Mouse (Mus musculus) liver, postnatal 0 days (tissue): Measurements from ENCODE around the gene Gm20388. TPM values are rescaled to one million over a fixed set of nuclear protein-coding genes. Genes with fewer than 3 reads are reported as not detected.

Source experiments
- ATAC-seq: fragments of 200-750 bp; cut with Nextera tagmentation; 2 replicates; pipeline ENCODE4 v1.8.0; 2017; ENCODE audit warnings: mild to moderate bottlenecking, moderate library complexity
- DNase-seq: peaks from one replicate; pipeline ENCODE4 v3.0.0-alpha.2; 2016
- H3K27ac ChIP-seq: fragments of 300-500 bp; sonication (generic); 2 replicates; pipeline ENCODE4 v1.5.1; 2014; ENCODE audit warnings: antibody characterized with exemption, moderate library complexity, mild to moderate bottlenecking, low read depth
- H3K27me3 ChIP-seq: fragments of 300-500 bp; sonication (generic); 2 replicates; pipeline ENCODE4 v1.6.1; 2014; ENCODE audit warnings: low read length, control low read depth, mixed read lengths; ENCODE audit not compliant: insufficient read depth
- H3K36me3 ChIP-seq: fragments of 300-500 bp; sonication (generic); replicated peaks from 2 replicates; pipeline ENCODE4 v1.6.1; 2014; ENCODE audit warnings: mild to moderate bottlenecking, control low read depth, low read length, moderate library complexity, mixed read lengths; ENCODE audit not compliant: insufficient read depth
- H3K4me1 ChIP-seq: fragments of 300-500 bp; sonication (generic); 2 replicates; pipeline ENCODE4 v1.6.1; 2014; ENCODE audit warnings: antibody characterized with exemption, mild to moderate bottlenecking, control low read depth; ENCODE audit not compliant: insufficient read depth
- H3K4me2 ChIP-seq: fragments of 300-500 bp; sonication (generic); 2 replicates; pipeline ENCODE4 v1.6.1; 2014; ENCODE audit warnings: low read depth, mild to moderate bottlenecking, low read length, moderate library complexity, mixed read lengths
- H3K4me3 ChIP-seq: fragments of 300-500 bp; sonication (generic); 2 replicates; pipeline ENCODE4 v1.5.1; 2014; ENCODE audit warnings: low read depth, low read length
- H3K9ac ChIP-seq: fragments of 300-500 bp; sonication (generic); replicated peaks from 2 replicates; pipeline ENCODE4 v1.6.1; 2014; ENCODE audit warnings: mild to moderate bottlenecking, moderate library complexity
- H3K9me3 ChIP-seq: fragments of 300-500 bp; sonication (generic); 2 replicates; pipeline ENCODE4 v1.6.1; 2016; ENCODE audit warnings: mild to moderate bottlenecking, control low read depth, low read length, mixed read lengths
- CTCF ChIP-seq: sonication (generic); IDR thresholded peaks from 2 replicates; pipeline ENCODE4 v1.5.1; 2016; ENCODE audit warnings: antibody characterized with exemption, low read depth
- EP300 ChIP-seq: IDR thresholded peaks from 2 replicates; pipeline ENCODE4 v1.6.1; 2016; ENCODE audit warnings: antibody characterized with exemption, low read depth, mild to moderate bottlenecking
- WGBS: fragments of 180-500 bp; shearing (Covaris S2); extraction: QIAGEN DNeasy Blood & Tissue Kit; methylation state at CpG from one replicate; pipeline ENCODE4 v1.1.7; 2014; ENCODE audit not compliant: insufficient replicate concordance; 5-methylcytosine and 5-hydroxymethylcytosine counted together
- polyA plus RNA-seq: library from polyadenylated mRNA; unstranded; fragments of >200 nt; fragmentation: Nextera tagmentation; extraction: Ambion mirVana; gene quantifications from 2 replicates; pipeline ENCODE4 v1.2.1, GENCODE M21; 2015

Gene Gm20388
- polyA plus RNA-seq, 1 experiment from 2014 or later, result not detected

DNA sequence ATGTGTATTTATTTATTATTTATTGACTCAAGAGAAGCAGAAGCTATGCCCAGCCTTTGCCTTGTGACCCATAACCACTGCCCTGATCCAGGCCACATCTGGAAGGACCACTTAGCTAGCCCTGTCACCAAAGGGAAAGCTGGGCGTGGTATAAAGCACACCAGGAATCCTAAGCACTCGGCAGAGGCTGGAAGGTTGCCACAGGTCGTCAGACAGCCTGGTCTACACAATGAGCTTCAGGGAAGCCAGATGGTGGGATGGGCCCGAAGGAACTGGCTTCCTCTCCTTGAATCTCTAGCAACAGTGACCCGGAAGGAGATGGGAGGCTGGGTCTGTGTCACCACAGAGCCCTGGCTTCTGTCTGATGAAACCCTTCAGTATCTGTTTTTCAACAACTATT, 2513.0 kb downstream of the Gm20388 start:
- Histone ChIP-seq H3K4me3 (no peak overlapping the region), H3K4me2 (no peak overlapping the region), H3K36me3 (peaks cover 22% of the 10 kb centered on the region), H3K27ac (no peak overlapping the region), H3K9me3 (no peaks in the 10 kb centered on the region), H3K27me3 (no peaks in the 10 kb centered on the region), H3K4me1 (no peaks in the 10 kb centered on the region; the same call in 1 of the 2 replicates), H3K9ac (no peak overlapping the region)
- TF ChIP-seq EP300 (no peak), CTCF (no peak)
- WGBS, result 56% methylated on average over 5 of the region's 5 CpGs
- DNase-seq (no peak), ATAC-seq (no peak)

DNA sequence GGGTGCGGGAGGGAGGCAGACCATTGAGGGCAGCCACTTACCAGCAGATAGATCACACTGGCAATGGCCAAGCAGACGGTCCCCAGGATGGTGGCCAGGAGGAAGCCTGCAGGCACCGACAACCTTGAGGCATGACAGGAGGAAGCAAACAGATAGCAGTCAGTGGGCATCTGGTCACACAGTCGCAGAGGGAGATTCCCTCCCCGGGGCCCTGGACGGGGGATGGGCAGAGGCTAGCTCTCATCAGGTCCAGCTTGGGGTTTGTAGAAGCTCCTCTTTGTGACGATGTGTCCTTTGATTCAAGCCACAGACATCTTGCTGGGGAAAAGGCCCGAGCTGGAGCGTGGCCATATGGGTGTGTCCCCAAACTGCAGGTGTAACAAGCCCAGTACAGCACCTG, 2515.5 kb downstream of the Gm20388 start:
- 64% methylated on average over 9 of the region's 9 CpGs for WGBS
- Histone ChIP-seq H3K27ac (no peak overlapping the region), H3K4me3 (no peak overlapping the region), H3K9ac (no peak overlapping the region), H3K4me2 (no peak overlapping the region), H3K9me3 (no peaks in the 10 kb centered on the region), H3K36me3 (peaks cover 19% of the 10 kb centered on the region), H3K27me3 (no peaks in the 10 kb centered on the region), H3K4me1 (peaks cover 5% of the 10 kb centered on the region; the same call in 1 of the 2 replicates)
- TF ChIP-seq EP300, result no peak
- no peak for TF ChIP-seq CTCF
- ATAC-seq (no peak), DNase-seq (no peak)

DNA sequence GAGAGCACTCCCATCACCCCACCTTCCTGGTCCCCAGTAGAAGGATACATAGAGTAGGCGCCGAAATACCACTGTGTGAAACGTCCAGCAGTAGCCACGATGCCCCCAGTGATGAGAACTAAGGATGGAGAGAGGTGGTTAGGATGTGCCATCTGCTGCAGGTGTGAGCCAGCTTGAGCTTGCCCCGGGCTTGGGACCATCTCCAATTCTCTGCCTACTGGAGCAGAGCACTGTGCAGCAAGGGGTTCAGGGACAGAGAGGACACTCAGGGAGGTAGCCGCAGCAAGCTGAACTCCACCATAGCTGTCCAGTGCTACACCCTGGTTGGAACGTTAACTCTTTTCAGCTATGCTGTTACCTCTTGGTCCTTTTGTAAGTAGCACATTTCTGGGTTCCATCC, 2517.0 kb downstream of the Gm20388 start:
- Histone ChIP-seq H3K27ac (peak overlapping the region; percentile 12; the same call in 1 of the 2 replicates), H3K4me3 (no peak overlapping the region), H3K4me2 (peak overlapping the region; percentile 26; the same call in 1 of the 2 replicates), H3K9ac (no peak overlapping the region), H3K4me1 (peaks cover 15% of the 10 kb centered on the region), H3K27me3 (no peaks in the 10 kb centered on the region), H3K9me3 (no peaks in the 10 kb centered on the region), H3K36me3 (peaks cover 19% of the 10 kb centered on the region)
- 78% methylated on average over 7 of the region's 7 CpGs for WGBS
- ATAC-seq (no peak), DNase-seq (no peak)
- no peak for TF ChIP-seq EP300
- no peak for TF ChIP-seq CTCF

- TF ChIP-seq CTCF (no peak), EP300 (no peak)
- no peak overlapping the region for H3K9ac ChIP-seq
- peaks cover 19% of the 10 kb centered on the region for H3K36me3 ChIP-seq
- DNase-seq, result no peak
- H3K4me1 ChIP-seq, result peaks cover 21% of the 10 kb centered on the region
- peak overlapping the region; percentile 26; the same call in 1 of the 2 replicates for H3K4me2 ChIP-seq
- H3K27me3 ChIP-seq, result no peaks in the 10 kb centered on the region
- WGBS, result 64% methylated on average over 9 of the region's 9 CpGs
- no peak for ATAC-seq
- H3K27ac ChIP-seq, result peak overlapping the region; percentile 24; the same call in 1 of the 2 replicates
- no peaks in the 10 kb centered on the region for H3K9me3 ChIP-seq
- no peak overlapping the region for H3K4me3 ChIP-seq
Measured at GRCm38 (mm10) chr8:122428163-122428562, 2517.5 kb downstream of the Gm20388 start.

- no peaks in the 10 kb centered on the region for H3K27me3 ChIP-seq
- H3K9me3 ChIP-seq, result no peaks in the 10 kb centered on the region
- 41% methylated on average over 10 of the region's 10 CpGs for WGBS
- H3K4me3 ChIP-seq, result no peak overlapping the region
- H3K4me1 ChIP-seq, result peaks cover 28% of the 10 kb centered on the region
- peaks cover 14% of the 10 kb centered on the region for H3K36me3 ChIP-seq
- H3K27ac ChIP-seq, result peak overlapping the region; percentile 94
- TF ChIP-seq EP300 (no peak), CTCF (peak; percentile 42; the same call in 1 of the 2 replicates)
- H3K4me2 ChIP-seq, result peak overlapping the region; percentile 90
- DNase-seq (peak; percentile 58), ATAC-seq (peak; percentile 62)
- peak overlapping the region; percentile 21; the same call in 1 of the 2 replicates for H3K9ac ChIP-seq
Measured at GRCm38 (mm10) chr8:122430058-122430636, 2519.5 kb downstream of the Gm20388 start.

DNA sequence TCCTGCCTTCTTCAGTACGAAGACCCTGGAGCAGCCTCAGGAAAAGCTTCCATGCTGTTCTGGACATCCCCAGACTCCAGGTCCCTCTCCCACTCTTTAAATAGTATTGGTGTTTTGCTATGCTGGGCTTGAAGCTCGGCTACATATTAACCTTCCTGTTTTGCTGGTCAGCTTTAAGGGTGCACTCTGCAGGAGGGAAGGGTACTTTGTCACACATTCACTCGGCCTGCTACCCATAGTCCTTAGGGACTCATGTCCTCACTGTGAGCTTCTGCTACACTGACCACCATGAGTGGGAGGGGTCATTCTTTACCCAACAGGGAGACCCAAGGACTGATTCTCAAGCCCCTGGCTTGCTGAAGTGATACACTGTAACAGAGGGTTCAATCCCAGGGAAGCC, 2520.0 kb downstream of the Gm20388 start:
- 52% methylated on average over 3 of the region's 3 CpGs for WGBS
- Histone ChIP-seq H3K27me3 (no peaks in the 10 kb centered on the region), H3K4me2 (peak overlapping the region; percentile 90), H3K9me3 (no peaks in the 10 kb centered on the region), H3K9ac (peak overlapping the region; percentile 21), H3K4me3 (peak overlapping the region; percentile 66; the same call in 1 of the 2 replicates), H3K36me3 (peaks cover 17% of the 10 kb centered on the region), H3K4me1 (peaks cover 28% of the 10 kb centered on the region), H3K27ac (peak overlapping the region; percentile 94)
- TF ChIP-seq EP300 (no peak), CTCF (no peak)
- no peak for ATAC-seq
- DNase-seq, result no peak
